Mouse (Mus musculus) lung, embryonic 16.5 days (tissue): Measurements from ENCODE around the gene Adamts3. TPM values are rescaled to one million over a fixed set of nuclear protein-coding genes. Genes with fewer than 3 reads are reported as not detected.
A peak's percentile ranks its signal among the peaks of the same experiment; 100 is the strongest.

Experiments used
- ATAC-seq: fragments of 200-750 bp; cut with Nextera tagmentation; 2 replicates; pipeline ENCODE4 v1.8.0; 2017; ENCODE audit warnings: low read depth, mild to moderate bottlenecking, moderate library complexity
- H3K27ac ChIP-seq: fragments of 300-500 bp; sonication (generic); 2 replicates; pipeline ENCODE4 v1.5.1; 2014; ENCODE audit warnings: mild to moderate bottlenecking, control low read depth, low read length
- H3K27me3 ChIP-seq: fragments of 300-500 bp; sonication (generic); 2 replicates; pipeline ENCODE4 v1.6.1; 2014; ENCODE audit warnings: low read depth, low read length, mixed read lengths; ENCODE audit not compliant: control insufficient read depth, insufficient read depth
- H3K36me3 ChIP-seq: fragments of 300-500 bp; sonication (generic); 2 replicates; pipeline ENCODE4 v1.6.1; 2014; ENCODE audit warnings: low read length; ENCODE audit not compliant: control insufficient read depth, insufficient read depth
- H3K4me1 ChIP-seq: fragments of 300-500 bp; sonication (generic); replicated peaks from 2 replicates; pipeline ENCODE4 v1.6.1; 2014; ENCODE audit warnings: low read length, mixed read lengths; ENCODE audit not compliant: control insufficient read depth, insufficient read depth
- H3K4me2 ChIP-seq: fragments of 300-500 bp; sonication (generic); 2 replicates; pipeline ENCODE4 v1.6.1; 2014; ENCODE audit warnings: low read depth, low read length, control low read depth
- H3K4me3 ChIP-seq: fragments of 300-500 bp; sonication (generic); 2 replicates; pipeline ENCODE4 v1.5.1; 2014; ENCODE audit warnings: mild to moderate bottlenecking, low read length, control low read depth
- H3K9ac ChIP-seq: fragments of 300-500 bp; sonication (generic); 2 replicates; pipeline ENCODE4 v1.6.1; 2014; ENCODE audit warnings: low read length, control low read depth
- H3K9me3 ChIP-seq: fragments of 300-500 bp; sonication (generic); 2 replicates; pipeline ENCODE4 v1.6.1; 2016; ENCODE audit warnings: low read length; ENCODE audit not compliant: control insufficient read depth
- WGBS: fragments of 180-500 bp; shearing (Covaris S2); extraction: QIAGEN DNeasy Blood & Tissue Kit; methylation state at CpG from one replicate; pipeline ENCODE4 v1.1.7; 2014; 5-methylcytosine and 5-hydroxymethylcytosine counted together
- polyA plus RNA-seq: library from polyadenylated mRNA; unstranded; fragments of >200 nt; fragmentation: Nextera tagmentation; extraction: Ambion mirVana; gene quantifications from 2 replicates; pipeline ENCODE4 v1.2.1, GENCODE M21; 2015

Adamts3 gene
- polyA plus RNA-seq, 1 experiment from 2014 or later = 4.0 TPM

- peaks cover 6% of the 10 kb centered on the region; the same call in 1 of the 2 replicates for H3K4me1 ChIP-seq
- WGBS = 50% methylated on average over 4 of the region's 4 CpGs
- no peak overlapping the region for H3K27ac ChIP-seq
- no peaks in the 10 kb centered on the region; the same call in 1 of the 2 replicates for H3K9me3 ChIP-seq
- no peak overlapping the region for H3K4me2 ChIP-seq
- no peak for ATAC-seq
- no peaks in the 10 kb centered on the region for H3K36me3 ChIP-seq
- H3K9ac ChIP-seq = no peak overlapping the region
- H3K4me3 ChIP-seq = no peak overlapping the region
- no peaks in the 10 kb centered on the region for H3K27me3 ChIP-seq
Measured at GRCm38 (mm10) chr5:89884991-89885390, 1.9 kb upstream of the Adamts3 start.

- H3K4me1 ChIP-seq = peaks cover 6% of the 10 kb centered on the region; the same call in 1 of the 2 replicates
- H3K9ac ChIP-seq = peak overlapping the region; percentile 84
- H3K27ac ChIP-seq = peak overlapping the region; percentile 81; the same call in 1 of the 2 replicates
- peak overlapping the region; percentile 98 for H3K4me2 ChIP-seq
- H3K4me3 ChIP-seq = peak overlapping the region; percentile 78
- whole genome bisulfite sequencing = 4% methylated on average over 8 of the region's 8 CpGs
- no peaks in the 10 kb centered on the region for H3K27me3 ChIP-seq
- ATAC-seq = no peak
- no peaks in the 10 kb centered on the region; the same call in 1 of the 2 replicates for H3K9me3 ChIP-seq
- no peaks in the 10 kb centered on the region for H3K36me3 ChIP-seq
Measured at GRCm38 (mm10) chr5:89883908-89884204, 722 bp upstream of the Adamts3 start.

GRCm38 (mm10) chr5:89882091-89882734, 921 bp downstream of the Adamts3 start:
- ATAC-seq = peak; percentile 88
- H3K27ac ChIP-seq = 0 out of 2 replicates have a peak overlapping the region, but pooled peaks have one; percentile 46
- peak overlapping the region; percentile 78 for H3K4me3 ChIP-seq
- peak overlapping the region; percentile 98 for H3K4me2 ChIP-seq
- no peaks in the 10 kb centered on the region for H3K36me3 ChIP-seq
- no peaks in the 10 kb centered on the region for H3K27me3 ChIP-seq
- H3K9ac ChIP-seq = peak overlapping the region; percentile 84
- peaks cover 6% of the 10 kb centered on the region; the same call in 1 of the 2 replicates for H3K4me1 ChIP-seq
- H3K9me3 ChIP-seq = no peaks in the 10 kb centered on the region; the same call in 1 of the 2 replicates
- 0% methylated on average over 35 of the region's 35 CpGs for WGBS

- H3K27me3 ChIP-seq = no peaks in the 10 kb centered on the region
- H3K4me2 ChIP-seq = peak overlapping the region; percentile 98
- peak overlapping the region; percentile 78 for H3K4me3 ChIP-seq
- H3K4me1 ChIP-seq = peaks cover 6% of the 10 kb centered on the region; the same call in 1 of the 2 replicates
- no peaks in the 10 kb centered on the region for H3K36me3 ChIP-seq
- H3K9me3 ChIP-seq = no peaks in the 10 kb centered on the region; the same call in 1 of the 2 replicates
- peak overlapping the region; percentile 84; the same call in 1 of the 2 replicates for H3K9ac ChIP-seq
- WGBS = 30% methylated on average over 4 of the region's 4 CpGs
- H3K27ac ChIP-seq = 0 out of 2 replicates have a peak overlapping the region, but pooled peaks have one; percentile 46
- ATAC-seq = no peak
Measured at GRCm38 (mm10) chr5:89881425-89881824, 1.7 kb downstream of the Adamts3 start.

- no peaks in the 10 kb centered on the region for H3K36me3 ChIP-seq
- H3K27ac ChIP-seq = no peak overlapping the region
- WGBS = 85% methylated on average over 11 of the region's 11 CpGs
- no peak overlapping the region for H3K4me2 ChIP-seq
- no peaks in the 10 kb centered on the region for H3K27me3 ChIP-seq
- H3K9ac ChIP-seq = no peak overlapping the region
- H3K9me3 ChIP-seq = no peaks in the 10 kb centered on the region; the same call in 1 of the 2 replicates
- no peak for ATAC-seq
- no peak overlapping the region for H3K4me3 ChIP-seq
- H3K4me1 ChIP-seq = peaks cover 6% of the 10 kb centered on the region; the same call in 1 of the 2 replicates
Measured at GRCm38 (mm10) chr5:89878866-89879392, 4.2 kb downstream of the Adamts3 start.

GRCm38 (mm10) chr5:89872661-89873060, 10.5 kb downstream of the Adamts3 start:
- no peak overlapping the region for H3K4me3 ChIP-seq
- WGBS = 50% methylated on average over 2 of the region's 2 CpGs
- H3K4me1 ChIP-seq = no peaks in the 10 kb centered on the region
- H3K27ac ChIP-seq = no peak overlapping the region
- no peak overlapping the region for H3K4me2 ChIP-seq
- no peak for ATAC-seq
- no peak overlapping the region for H3K9ac ChIP-seq
- no peaks in the 10 kb centered on the region for H3K36me3 ChIP-seq
- H3K9me3 ChIP-seq = no peaks in the 10 kb centered on the region
- no peaks in the 10 kb centered on the region for H3K27me3 ChIP-seq

- Histone ChIP-seq H3K9ac (no peak overlapping the region), H3K27ac (no peak overlapping the region), H3K27me3 (no peaks in the 10 kb centered on the region), H3K4me1 (no peaks in the 10 kb centered on the region), H3K36me3 (no peaks in the 10 kb centered on the region), H3K4me2 (no peak overlapping the region), H3K4me3 (no peak overlapping the region), H3K9me3 (no peaks in the 10 kb centered on the region)
- no peak for ATAC-seq
- 75% methylated on average over 4 of the region's 4 CpGs for WGBS
Measured at GRCm38 (mm10) chr5:89859603-89860002, 23.5 kb downstream of the Adamts3 start.

GRCm38 (mm10) chr5:89858837-89859236, 24.3 kb downstream of the Adamts3 start:
- Histone ChIP-seq H3K9me3 (no peaks in the 10 kb centered on the region), H3K4me3 (no peak overlapping the region), H3K27me3 (no peaks in the 10 kb centered on the region), H3K4me2 (no peak overlapping the region), H3K9ac (no peak overlapping the region), H3K4me1 (no peaks in the 10 kb centered on the region), H3K27ac (no peak overlapping the region), H3K36me3 (no peaks in the 10 kb centered on the region)
- no peak for ATAC-seq
- 92% methylated on average over 1 of the region's 1 CpGs for WGBS

GRCm38 (mm10) chr5:89846551-89846950, 36.6 kb downstream of the Adamts3 start:
- no peaks in the 10 kb centered on the region for H3K36me3 ChIP-seq

More at GRCm38 (mm10) chr5:89846551-89846950, 36.6 kb downstream of the Adamts3 start:
- Histone ChIP-seq H3K9me3 (no peaks in the 10 kb centered on the region), H3K27ac (no peak overlapping the region), H3K4me1 (peaks cover 6% of the 10 kb centered on the region), H3K4me3 (no peak overlapping the region), H3K9ac (no peak overlapping the region), H3K4me2 (no peak overlapping the region), H3K27me3 (no peaks in the 10 kb centered on the region)
- WGBS = 53% methylated on average over 1 of the region's 1 CpGs
- ATAC-seq = no peak
